Mouse (Mus musculus) brain, embryonic 14.5 days (tissue): Measurements from ENCODE around the gene Kcnma1.

Experiments
- CTCF ChIP-seq: fragments of 200-500 bp; IDR thresholded peaks from 2 replicates; pipeline ENCODE4 v1.5.1; 2012; ENCODE audit warnings: inconsistent platforms, mild to moderate bottlenecking, moderate library complexity, borderline replicate concordance; ENCODE audit not compliant: insufficient read depth, insufficient read length; ENCODE audit errors: extremely low read depth
- POLR2A ChIP-seq: fragments of 200-500 bp; IDR thresholded peaks from 2 replicates; pipeline ENCODE4 v1.6.1; 2012; ENCODE audit warnings: mild to moderate bottlenecking, inconsistent platforms, borderline replicate concordance; ENCODE audit not compliant: poor library complexity, insufficient read depth, insufficient read length, severe bottlenecking; ENCODE audit errors: extremely low read depth

DNA sequence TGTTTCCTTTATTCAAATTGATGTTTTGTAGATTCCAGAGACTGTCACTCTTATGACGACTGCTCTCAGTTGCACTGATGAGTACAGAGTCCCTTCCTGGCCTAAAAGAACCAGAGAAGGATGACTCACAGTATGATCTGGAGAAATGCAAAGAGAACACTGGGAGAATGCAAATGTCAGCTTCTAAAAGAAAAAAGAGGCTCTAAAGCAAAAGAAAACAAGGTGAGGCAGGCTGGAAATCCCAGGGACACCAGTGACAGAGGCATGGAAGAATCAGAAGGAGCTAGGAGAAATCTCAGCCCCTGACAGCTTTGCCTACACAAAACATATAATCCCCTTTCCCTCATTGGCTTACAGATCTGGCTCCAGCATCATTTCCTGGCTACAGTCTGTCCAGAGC lies 255.9 kb downstream of the Kcnma1 start:
- no peak for TF ChIP-seq CTCF
- no peak for TF ChIP-seq POLR2A
